Mouse (Mus musculus) central nervous system, embryonic 14 days (tissue): Measurements from ENCODE around the gene Vmn1r74. TPM values are rescaled to one million over a fixed set of nuclear protein-coding genes. Genes with fewer than 3 reads are reported as not detected.

Experiments
- polyA plus RNA-seq: library from polyadenylated mRNA; depleted of rRNA; stranded (reverse); fragments of >200 nt; gene quantifications from 2 replicates; pipeline ENCODE4 v1.2.3, GENCODE M21; 2012; rRNA removed

The Vmn1r74 gene
- polyA plus RNA-seq, result not detected in 2 replicates

GRCm38 (mm10) chr7:11833680-11834079 is at the start of gene Vmn1r74:
Gene Vmn1r74 (plus strand): TSS chr7:11833980.

GRCm38 (mm10) chr7:11874330-11874729 is 40.5 kb downstream of the Vmn1r74 start, which contains the start of gene Vmn1r75:
Gene Vmn1r75 (plus strand): TSS chr7:11874630.

Other genes with a start within 250 kb of the Vmn1r74 start
- not detected in 2 replicates for gene Zscan4-ps3, start 224.7 kb upstream of the Vmn1r74 start, polyA plus RNA-seq
- gene Vmn1r72, start 153.8 kb upstream of the Vmn1r74 start, polyA plus RNA-seq, result not detected in 2 replicates
- not detected in 2 replicates for gene Vmn1r73, start 103.7 kb upstream of the Vmn1r74 start, polyA plus RNA-seq
- gene Vmn1r75, start 40.6 kb downstream of the Vmn1r74 start, polyA plus RNA-seq, result not detected in 2 replicates
- gene Vmn1r76, start 104.2 kb downstream of the Vmn1r74 start, polyA plus RNA-seq, result not detected in 2 replicates
- not detected in 2 replicates for gene Vmn1r77, start 202.8 kb downstream of the Vmn1r74 start, polyA plus RNA-seq